Mouse (Mus musculus) brain, embryonic 18.5 days (tissue): ENCODE measurements around the gene Fhad1.

Experiments
- DNase-seq: peaks from one replicate; pipeline ENCODE4 v3.0.0-alpha.2; 2012; ENCODE audit warnings: low read depth, low spot score

The Fhad1 gene

GRCm38 (mm10) chr4:141881950-141882349, 132.9 kb downstream of the Fhad1 start:
- DNase-seq: no peak

DNA sequence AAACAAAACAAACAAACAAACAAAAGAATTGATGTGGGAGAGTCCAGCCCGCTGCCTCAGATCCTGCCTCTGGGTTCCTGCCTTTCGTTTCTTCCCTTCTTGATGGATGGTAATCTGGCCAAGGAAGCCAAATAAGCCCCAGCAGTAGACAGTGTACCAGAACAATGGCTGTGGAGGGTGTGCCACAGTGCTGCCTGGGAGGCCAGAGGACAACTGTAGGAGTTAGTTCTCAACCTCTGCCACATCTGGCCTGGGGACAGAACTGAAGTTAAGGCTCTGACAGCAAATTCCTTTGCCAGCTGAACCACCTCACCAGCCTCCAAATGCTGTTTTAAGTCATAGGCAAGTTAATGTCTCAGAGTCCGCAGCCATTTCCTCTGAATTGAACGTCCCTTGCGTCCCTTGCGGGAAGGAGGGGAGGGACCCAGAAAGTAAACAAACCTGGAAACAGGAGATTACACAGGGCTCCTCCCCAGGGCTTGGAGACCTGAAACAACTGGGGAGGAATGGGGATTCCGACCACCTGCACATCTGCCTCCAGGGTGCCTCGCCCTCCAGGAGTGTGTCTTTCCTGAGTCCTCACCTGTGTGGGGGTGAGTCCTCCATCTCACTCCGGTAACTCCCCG, 133.5 kb downstream of the Fhad1 start:
- no peak for DNase-seq

GRCm38 (mm10) chr4:141879875-141880274, 135.0 kb downstream of the Fhad1 start:
- DNase-seq: no peak

GRCm38 (mm10) chr4:141879074-141879473, 135.8 kb downstream of the Fhad1 start:
- no peak for DNase-seq

GRCm38 (mm10) chr4:141878621-141879020, 136.3 kb downstream of the Fhad1 start:
- no peak for DNase-seq

- DNase-seq: no peak
Observed at GRCm38 (mm10) chr4:141875481-141876108, 139.3 kb downstream of the Fhad1 start.

GRCm38 (mm10) chr4:141874601-141875460, 140.1 kb downstream of the Fhad1 start, which contains the start of gene Efhd2:
Gene Efhd2, minus strand, starts transcription at chr4:141874920.
- DNase-seq: no peak

- DNase-seq: no peak
Observed at GRCm38 (mm10) chr4:141874111-141874600, 140.7 kb downstream of the Fhad1 start.

GRCm38 (mm10) chr4:141872977-141873376, 141.9 kb downstream of the Fhad1 start:
- DNase-seq: no peak

GRCm38 (mm10) chr4:141871909-141872308, 143.0 kb downstream of the Fhad1 start:
- no peak for DNase-seq

- DNase-seq: no peak
Observed at GRCm38 (mm10) chr4:141871333-141871725, 143.6 kb downstream of the Fhad1 start.

DNA sequence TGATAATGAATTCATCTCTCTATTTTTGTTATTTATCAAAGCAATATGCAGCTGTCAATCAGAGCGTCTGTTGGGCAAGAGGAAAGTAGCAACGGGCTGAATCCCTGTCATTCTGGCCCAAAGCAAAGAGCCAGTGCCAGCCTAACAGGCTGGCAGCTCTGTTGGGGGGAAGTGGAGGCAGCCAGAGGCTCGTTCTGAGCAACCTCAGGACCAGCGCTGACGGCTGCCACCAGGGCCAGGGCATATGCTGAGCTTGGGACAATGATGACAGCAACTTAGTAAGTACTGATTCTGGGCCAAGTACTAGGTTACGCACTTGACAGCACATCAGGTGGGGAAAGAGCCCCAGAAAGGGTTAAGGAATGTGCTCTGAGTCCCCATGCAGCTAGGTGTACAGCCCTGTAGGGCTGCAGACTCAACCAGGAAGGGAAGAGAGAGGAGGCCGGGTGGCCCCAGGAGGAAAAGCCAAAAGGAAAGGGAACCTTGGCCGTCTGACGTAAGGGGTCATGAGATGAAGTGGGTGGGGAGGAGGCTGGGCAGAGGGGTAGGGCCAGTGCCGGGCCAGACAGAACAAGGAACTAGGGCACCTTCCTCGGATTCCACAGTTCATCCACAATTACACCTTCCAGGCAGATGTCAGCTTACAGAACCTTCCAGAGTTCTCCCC, 144.1 kb downstream of the Fhad1 start:
- no peak for DNase-seq

GRCm38 (mm10) chr4:141869436-141870215, 145.3 kb downstream of the Fhad1 start:
- no peak for DNase-seq

- no peak for DNase-seq
Observed at GRCm38 (mm10) chr4:141868051-141868450, 146.8 kb downstream of the Fhad1 start.

DNA sequence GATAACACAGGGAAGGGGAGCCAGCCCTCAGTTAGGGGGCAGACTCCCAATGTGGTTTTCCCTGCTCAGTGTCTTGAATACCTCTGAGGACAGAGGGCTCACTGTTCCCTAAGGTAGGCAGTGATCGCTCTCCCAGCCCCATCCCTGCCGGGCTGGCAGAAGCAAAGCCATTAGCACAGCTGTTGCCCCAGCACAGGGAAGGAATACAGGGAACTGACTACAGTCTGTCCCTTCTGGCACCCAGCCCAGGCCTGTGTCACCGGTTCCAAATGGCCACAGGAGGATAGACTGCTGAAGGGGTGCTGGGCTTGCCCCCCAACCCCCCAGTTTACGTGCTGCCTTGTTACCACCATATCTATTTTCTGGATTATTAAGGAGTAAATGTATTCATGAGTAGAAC, 147.4 kb downstream of the Fhad1 start:
- no peak for DNase-seq

DNA sequence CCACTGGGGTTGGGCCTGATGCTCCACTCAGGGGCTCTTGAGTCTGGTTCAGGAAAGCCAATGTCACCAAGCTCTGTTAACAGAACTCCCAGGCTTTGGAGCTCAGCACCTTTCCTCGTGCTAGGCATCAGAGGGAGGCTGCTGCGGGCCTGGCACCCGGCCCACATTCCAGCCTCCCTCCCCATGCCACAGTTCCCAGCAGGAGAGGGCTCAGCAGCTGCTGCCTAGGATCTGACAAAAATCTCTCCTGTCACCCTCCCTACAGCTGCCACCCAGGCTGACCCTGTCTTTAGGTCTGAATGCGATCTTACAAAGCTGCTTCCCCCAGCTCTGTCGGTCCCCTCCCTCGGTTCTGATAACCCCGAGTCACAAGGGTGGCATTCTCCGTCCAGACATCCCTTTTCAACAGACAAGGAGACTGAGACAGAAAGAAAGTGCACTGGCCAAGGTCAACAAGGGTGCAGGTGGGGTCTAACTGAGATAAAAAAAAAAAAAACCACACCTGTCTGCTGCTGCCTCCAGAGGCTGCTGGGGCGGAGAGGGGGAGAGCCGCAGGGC, 147.9 kb downstream of the Fhad1 start:
- no peak for DNase-seq

DNA sequence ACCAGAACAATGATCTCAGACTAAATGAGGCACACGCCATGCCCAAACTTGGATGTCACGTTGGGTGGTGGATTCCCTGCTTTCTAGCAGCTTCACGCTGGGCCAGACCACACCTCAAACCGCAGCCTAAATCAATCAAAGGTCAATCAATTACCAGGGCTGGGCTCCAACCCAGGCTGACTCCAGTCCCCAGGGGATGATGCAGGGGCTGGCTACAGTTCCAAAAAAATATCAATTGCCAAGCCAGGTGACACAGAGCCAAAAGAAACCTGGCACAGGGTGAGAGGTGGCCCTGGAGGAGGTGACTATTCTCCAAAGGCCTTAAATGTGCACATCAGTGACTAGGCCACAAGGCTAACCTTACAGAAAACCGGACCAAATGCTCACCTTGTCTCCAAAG, 149.3 kb downstream of the Fhad1 start:
- no peak for DNase-seq

DNA sequence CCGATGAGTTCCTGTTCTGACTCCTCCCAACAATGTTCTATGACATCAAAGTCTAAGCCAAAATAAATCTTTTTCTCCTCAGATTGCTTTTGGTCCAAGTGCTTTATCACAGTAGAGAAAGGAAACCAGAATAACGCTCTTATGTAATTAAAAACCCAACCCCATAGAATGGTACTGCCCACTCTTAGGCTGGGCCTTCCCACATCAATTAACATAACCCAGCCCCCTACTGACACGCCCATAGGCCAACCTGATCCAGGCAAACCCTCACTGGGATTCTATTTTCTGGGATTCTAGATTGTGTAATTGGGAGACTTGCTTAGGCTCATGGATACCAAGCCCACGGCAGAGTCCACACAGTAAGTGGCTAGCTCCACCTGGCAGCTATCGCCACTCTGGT, 149.9 kb downstream of the Fhad1 start:
- no peak for DNase-seq

DNA sequence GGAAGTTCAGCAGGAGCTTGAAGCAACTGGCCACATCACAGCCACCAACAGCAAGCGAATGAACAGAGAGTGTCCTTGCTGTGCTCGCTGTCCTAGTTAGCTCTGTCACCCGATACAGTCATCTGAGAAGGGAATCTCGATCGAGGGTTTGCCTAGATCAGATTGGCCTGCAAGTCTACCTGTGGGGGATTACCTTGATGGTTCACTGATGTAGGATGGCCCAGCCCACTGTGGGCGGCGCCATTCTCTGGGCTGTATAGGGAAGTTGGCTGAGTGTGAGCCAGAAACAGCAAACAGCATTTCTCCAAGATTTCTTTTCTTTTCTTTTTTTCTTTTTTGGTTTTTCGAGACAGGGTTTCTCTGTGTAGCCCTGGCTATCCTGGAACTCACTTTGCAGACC, 150.4 kb downstream of the Fhad1 start:
- no peak for DNase-seq

GRCm38 (mm10) chr4:141863726-141864280, 151.1 kb downstream of the Fhad1 start:
- DNase-seq: no peak
